Mouse (Mus musculus): ENCODE measurements around the gene Rad51b. TPM values are rescaled to one million over a fixed set of nuclear protein-coding genes. Genes with fewer than 3 reads are reported as not detected.
A peak's percentile ranks its signal among the peaks of the same experiment; 100 is the strongest.
"Not testable (repeated sequence)": the region's sequence is repeated elsewhere in the genome, so short reads cannot be mapped to it uniquely, and the experiment has no call there.

The Rad51b gene
- polyA plus RNA-seq, 1 experiment from 2014 or later: 5.1 TPM

DNA sequence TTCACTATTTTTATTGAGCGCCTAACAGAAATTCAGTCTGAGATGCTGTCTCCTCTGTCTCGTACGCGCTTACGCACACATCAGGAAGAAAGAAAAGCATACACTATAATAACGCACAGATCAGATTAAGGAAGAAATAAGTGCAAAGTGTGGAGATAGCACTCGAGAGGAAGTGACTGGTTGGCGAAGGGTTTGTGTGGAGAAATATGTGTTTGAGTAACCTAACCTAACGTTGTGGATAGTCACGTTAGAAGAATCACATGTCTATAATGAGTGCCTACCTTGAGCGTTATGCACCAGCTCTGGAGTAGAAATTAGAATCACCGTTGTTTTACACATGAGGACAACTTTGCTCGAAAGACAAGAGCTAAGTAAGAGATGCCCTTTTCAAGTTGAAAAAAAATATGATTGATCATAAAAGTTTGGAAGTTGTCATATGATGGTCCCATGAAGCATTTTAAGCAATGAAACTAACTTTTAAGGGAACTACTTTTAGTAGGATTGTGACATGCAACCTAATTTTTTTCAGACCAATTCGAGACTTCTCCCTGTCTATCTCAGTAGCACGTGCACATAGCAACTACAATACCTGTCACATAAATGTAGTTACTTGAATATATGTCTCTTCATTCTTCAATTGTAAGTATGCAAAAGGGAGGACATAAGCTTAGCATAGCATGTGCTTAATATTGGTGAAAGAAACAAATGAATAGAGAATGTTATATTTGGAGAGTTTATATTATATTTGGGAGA is 978 bp downstream of the Rad51b start:
- ChIA-PET CTCF (no interaction called here), POLR2A (no interaction called here)
- in situ Hi-C loops (cut with MboI; ENCODE audit: low pct_unique_long_range_greater_than_20kb): no loop called here
- no peak for TF ChIP-seq CTCF (IDR thresholded peaks at IDR 0.05)
- DNase-seq (ENCODE audit: low read depth, low spot score): no peak
- H3K27me3 ChIP-seq: no peaks in the 10 kb centered on the region
- no peak for ATAC-seq

GRCm38 (mm10) chr12:79301802-79302201 is 4.7 kb downstream of the Rad51b start:
- no peak for ATAC-seq
- CTCF ChIA-PET: interaction anchor here (0.8 kb wide), 1 partner anchor 21 kb away, joined by 3 read pairs; no protein-coding TSS in a partner anchor

GRCm38 (mm10) chr12:79305131-79305530 is 8.0 kb downstream of the Rad51b start:
- H3K27me3 ChIP-seq: no peaks in the 10 kb centered on the region
- DNase-seq (ENCODE audit: low read depth, low spot score): no peak
- in situ Hi-C loops (cut with MboI; ENCODE audit: low pct_unique_long_range_greater_than_20kb): no loop called here
- ChIA-PET POLR2A (no interaction called here), CTCF (interaction anchor here (1.7 kb wide), 1 partner anchor 841 kb away, joined by 6 read pairs; no protein-coding TSS in a partner anchor)
- peak; percentile 45 for TF ChIP-seq CTCF (IDR thresholded peaks at IDR 0.05)
- ATAC-seq: no peak

More at GRCm38 (mm10) chr12:79301802-79302201, 4.7 kb downstream of the Rad51b start:
- DNase-seq (ENCODE audit: low read depth, low spot score): no peak
- POLR2A ChIA-PET: interaction anchor here (0.5 kb wide), 1 partner anchor 161 kb away, joined by 3 read pairs; no protein-coding TSS in a partner anchor
- in situ Hi-C loops (cut with MboI; ENCODE audit: low pct_unique_long_range_greater_than_20kb): no loop called here
- TF ChIP-seq CTCF (IDR thresholded peaks at IDR 0.05): no peak
- no peaks in the 10 kb centered on the region for H3K27me3 ChIP-seq

- in situ Hi-C loops (cut with MboI; ENCODE audit: low pct_unique_long_range_greater_than_20kb): no loop called here
- no peaks in the 10 kb centered on the region for H3K27me3 ChIP-seq
- no peak for ATAC-seq
- ChIA-PET POLR2A (no interaction called here), CTCF (interaction anchor here (0.7 kb wide), 1 partner anchor 14 kb away, joined by 3 read pairs; no protein-coding TSS in a partner anchor)
- no peak for TF ChIP-seq CTCF (IDR thresholded peaks at IDR 0.05)
- no peak for DNase-seq (ENCODE audit: low read depth, low spot score)
Measured at GRCm38 (mm10) chr12:79306013-79306412, 8.9 kb downstream of the Rad51b start.

DNA sequence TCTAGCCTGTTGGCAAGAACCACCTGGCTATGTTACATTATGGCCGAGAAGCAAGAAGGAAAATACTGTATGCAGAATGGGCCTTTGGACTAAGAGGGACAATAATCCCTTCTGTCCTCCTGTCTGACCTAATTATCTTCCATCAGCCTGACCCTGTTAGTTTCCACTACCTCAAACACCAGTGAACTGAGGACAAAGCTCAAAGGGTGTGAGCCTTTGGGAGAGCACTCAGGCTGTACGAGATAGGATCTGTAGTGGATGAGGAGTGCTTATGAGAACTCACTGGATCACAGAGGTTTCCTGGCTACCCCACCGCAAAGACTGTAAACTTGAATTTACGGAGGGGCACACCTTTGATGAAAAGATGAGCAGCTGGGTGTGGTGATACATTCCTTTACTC is 16.6 kb downstream of the Rad51b start:
- no peak for DNase-seq (ENCODE audit: low read depth, low spot score)
- no peak for ATAC-seq
- in situ Hi-C loops (cut with MboI; ENCODE audit: low pct_unique_long_range_greater_than_20kb): no loop called here
- ChIA-PET POLR2A (no interaction called here), CTCF (no interaction called here)
- no peak for TF ChIP-seq CTCF (IDR thresholded peaks at IDR 0.05)
- H3K27me3 ChIP-seq: no peaks in the 10 kb centered on the region

DNA sequence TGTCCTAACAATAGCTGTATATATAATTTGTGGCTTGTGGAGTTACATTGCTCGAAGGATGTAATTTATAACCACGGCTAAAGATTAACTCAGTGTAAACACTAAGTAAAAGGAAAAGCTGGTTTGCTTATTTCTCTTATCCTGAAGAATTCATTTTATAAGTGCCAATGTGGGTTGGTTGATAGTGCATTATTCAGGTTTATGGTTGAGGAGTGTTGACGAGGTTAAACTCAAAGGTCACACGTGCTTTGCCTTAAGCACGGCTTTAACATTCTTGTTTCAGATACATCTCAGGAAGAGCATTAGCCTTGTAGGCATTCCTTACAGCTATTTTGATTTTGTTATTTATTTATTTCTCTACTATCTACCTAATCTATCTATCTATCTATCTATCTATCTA is 20.3 kb downstream of the Rad51b start:
- in situ Hi-C loops (cut with MboI; ENCODE audit: low pct_unique_long_range_greater_than_20kb): no loop called here
- TF ChIP-seq CTCF (IDR thresholded peaks at IDR 0.05): no peak
- ChIA-PET POLR2A (no interaction called here), CTCF (no interaction called here)
- H3K27me3 ChIP-seq: no peaks in the 10 kb centered on the region
- ATAC-seq: no peak
- no peak for DNase-seq (ENCODE audit: low read depth, low spot score)

GRCm38 (mm10) chr12:79320895-79321294 is 23.8 kb downstream of the Rad51b start:
- no peak for ATAC-seq
- ChIA-PET POLR2A (no interaction called here), CTCF (no interaction called here)
- no peaks in the 10 kb centered on the region for H3K27me3 ChIP-seq
- TF ChIP-seq CTCF (IDR thresholded peaks at IDR 0.05): no peak
- no peak for DNase-seq (ENCODE audit: low read depth, low spot score)
- in situ Hi-C loops (cut with MboI; ENCODE audit: low pct_unique_long_range_greater_than_20kb): no loop called here

GRCm38 (mm10) chr12:79322539-79322938 is 25.5 kb downstream of the Rad51b start:
- H3K27me3 ChIP-seq; in situ Hi-C loops (cut with MboI; ENCODE audit: low pct_unique_long_range_greater_than_20kb); DNase-seq (ENCODE audit: low read depth, low spot score); ATAC-seq; POLR2A ChIA-PET: not testable (repeated sequence)
- CTCF ChIA-PET: interaction anchor here (1.0 kb wide), 2 partner anchors 20 to 32 kb away, joined by 3 read pairs; no protein-coding TSS in a partner anchor
- TF ChIP-seq CTCF (IDR thresholded peaks at IDR 0.05): peak; percentile 48

DNA sequence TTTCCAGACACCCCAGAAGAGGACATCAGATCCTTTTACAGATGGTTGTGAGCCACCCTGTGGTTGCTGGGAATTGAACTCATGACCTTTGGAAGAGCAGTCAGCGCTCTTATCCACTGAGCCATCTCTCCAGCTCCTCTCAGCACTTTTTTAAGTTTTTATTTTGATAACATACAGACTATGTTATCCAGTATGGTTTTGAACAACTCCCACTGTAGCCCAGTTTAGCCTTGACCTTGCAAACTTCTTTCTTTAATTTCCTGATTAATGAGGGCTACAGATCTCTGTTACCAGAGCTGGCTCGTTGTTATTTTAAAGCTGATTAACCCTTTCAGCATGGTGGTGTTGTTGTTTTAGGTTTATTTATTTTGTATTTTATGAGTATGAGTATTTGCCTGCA is 29.2 kb downstream of the Rad51b start:
- POLR2A ChIA-PET: interaction anchor here (0.7 kb wide), 1 partner anchor 1069 kb away, joined by 4 read pairs; no protein-coding TSS in a partner anchor
- DNase-seq (ENCODE audit: low read depth, low spot score) (no peak), ATAC-seq (no peak)
- no peak for TF ChIP-seq CTCF (IDR thresholded peaks at IDR 0.05)
- in situ Hi-C loops (cut with MboI; ENCODE audit: low pct_unique_long_range_greater_than_20kb): loop anchor here (25.0 kb wide), 1 partner anchor 1061 kb away; no protein-coding TSS in a partner anchor
- CTCF ChIA-PET: interaction anchor here (1.3 to 2.7 kb wide), 2 partner anchors 12 to 22 kb away, joined by 4 to 10 read pairs; no protein-coding TSS in a partner anchor
- no peaks in the 10 kb centered on the region for H3K27me3 ChIP-seq

GRCm38 (mm10) chr12:79326745-79327144 is 29.7 kb downstream of the Rad51b start:
- no peak for ATAC-seq
- ChIA-PET POLR2A (no interaction called here), CTCF (interaction anchor here (1.3 to 2.7 kb wide), 2 partner anchors 11 to 21 kb away, joined by 4 to 10 read pairs; no protein-coding TSS in a partner anchor)
- DNase-seq (ENCODE audit: low read depth, low spot score): no peak
- TF ChIP-seq CTCF (IDR thresholded peaks at IDR 0.05): no peak
- H3K27me3 ChIP-seq: no peaks in the 10 kb centered on the region
- in situ Hi-C loops (cut with MboI; ENCODE audit: low pct_unique_long_range_greater_than_20kb): loop anchor here (25.0 kb wide), 1 partner anchor 1061 kb away; no protein-coding TSS in a partner anchor

DNA sequence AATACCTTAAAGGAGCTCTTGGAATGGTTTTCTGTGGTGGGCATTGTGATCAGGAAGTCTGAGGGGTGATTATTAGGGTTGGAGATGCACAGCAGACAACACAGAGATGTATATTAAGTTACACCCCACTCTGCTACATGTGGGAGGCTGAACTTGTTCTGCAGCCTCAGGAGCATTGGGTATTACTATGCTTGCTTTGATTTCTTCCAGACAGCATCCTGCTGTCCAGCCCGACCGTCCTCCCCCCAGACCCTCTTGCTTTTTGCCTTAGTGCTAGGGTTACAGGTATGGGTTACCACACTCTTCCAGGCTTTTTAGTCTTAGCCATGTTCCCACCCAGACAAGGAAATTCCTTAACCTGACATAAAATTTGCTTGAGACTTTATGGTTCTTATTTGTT is 30.8 kb downstream of the Rad51b start:
- TF ChIP-seq CTCF (IDR thresholded peaks at IDR 0.05): no peak
- CTCF ChIA-PET: no interaction called here
- POLR2A ChIA-PET: no interaction called here
- ATAC-seq (no peak), DNase-seq (ENCODE audit: low read depth, low spot score) (no peak)
- in situ Hi-C loops (cut with MboI; ENCODE audit: low pct_unique_long_range_greater_than_20kb): loop anchor here (25.0 kb wide), 1 partner anchor 1059 kb away; no protein-coding TSS in a partner anchor
- H3K27me3 ChIP-seq: no peaks in the 10 kb centered on the region

Data from Patski (cell line).